Mouse (Mus musculus) MEL (cell line): Measurements from ENCODE around the gene Khdrbs2.

Source experiments
- BHLHE40 ChIP-seq: IDR thresholded peaks from 2 replicates; pipeline ENCODE4 v1.6.1; 2012; ENCODE audit warnings: low read depth, mild to moderate bottlenecking, inconsistent platforms, low read length, improper control_type of control experiment, borderline replicate concordance
- CTCF ChIP-seq, 3 experiments: IDR thresholded peaks in 2 of 3; conservative IDR thresholded peaks in 1 of 3; 2 replicates each; pipeline ENCODE4 v1.5.1; 2011 to 2012; ENCODE audit warnings: low read length in 3 of 3, low read depth in 2 of 3, mild to moderate bottlenecking in 2 of 3, improper control_type of control experiment in 1 of 3, inconsistent platforms in 1 of 3, mixed read lengths in 1 of 3, moderate library complexity in 1 of 3; ENCODE audit not compliant: control insufficient read depth in 1 of 3, insufficient read depth in 1 of 3, poor library complexity in 1 of 3, severe bottlenecking in 1 of 3
- ELF1 ChIP-seq: IDR thresholded peaks from 2 replicates; pipeline ENCODE4 v1.6.1; 2014; ENCODE audit warnings: low read depth, mild to moderate bottlenecking, inconsistent platforms, low read length, improper control_type of control experiment, moderate library complexity
- MAX ChIP-seq: IDR thresholded peaks from 2 replicates; pipeline ENCODE4 v1.6.1; 2011; ENCODE audit warnings: low read length, improper control_type of control experiment
- MAZ ChIP-seq: IDR thresholded peaks from 2 replicates; pipeline ENCODE4 v1.6.1; 2012; ENCODE audit warnings: low read depth, mild to moderate bottlenecking, inconsistent platforms, low read length, improper control_type of control experiment
- POLR2A ChIP-seq, 2 experiments: IDR thresholded peaks; 2 replicates each; pipeline ENCODE4 v1.6.1; 2011 to 2012; ENCODE audit warnings: low read length in 2 of 2, mild to moderate bottlenecking in 2 of 2, control low read depth in 1 of 2, improper control_type of control experiment in 1 of 2, low read depth in 1 of 2, moderate library complexity in 1 of 2; ENCODE audit not compliant: control insufficient read depth in 1 of 2, insufficient read depth in 1 of 2, poor library complexity in 1 of 2
- TAL1 ChIP-seq: IDR thresholded peaks from 2 replicates; pipeline ENCODE4 v1.6.1; 2012; ENCODE audit warnings: mild to moderate bottlenecking, inconsistent platforms, low read length, moderate library complexity, mixed read lengths
- ZMIZ1 ChIP-seq: IDR thresholded peaks from 2 replicates; pipeline ENCODE4 v1.6.1; 2012; ENCODE audit warnings: low read depth, mild to moderate bottlenecking, inconsistent platforms, low read length, improper control_type of control experiment, moderate library complexity
- ZNF384 ChIP-seq: IDR thresholded peaks from 2 replicates; pipeline ENCODE4 v1.6.1; 2012; ENCODE audit warnings: low read depth, mild to moderate bottlenecking, inconsistent platforms, low read length, improper control_type of control experiment

- TF ChIP-seq ELF1 (no peak), POLR2A (IDR thresholded peaks at IDR 0.05; ENCODE audit: control insufficient read depth in 1 of 2, insufficient read depth in 1 of 2, low read depth in 1 of 2, low read length in 2 of 2, poor library complexity in 1 of 2) (no peak), CTCF (IDR thresholded peaks at IDR 0.05 in 2 of 3, conservative IDR thresholded peaks at IDR 0.05 in 1 of 3; ENCODE audit: control insufficient read depth in 1 of 3, insufficient read depth in 1 of 3, low read depth in 2 of 3, low read length in 3 of 3, poor library complexity in 1 of 3, severe bottlenecking in 1 of 3) (no peak), TAL1 (no peak), BHLHE40 (no peak), MAX (no peak), ZNF384 (no peak), ZMIZ1 (no peak), MAZ (no peak)
Measured at GRCm38 (mm10) chr1:32568901-32569300, 396.4 kb downstream of the Khdrbs2 start.
